Mouse (Mus musculus): ENCODE results near the gene Zfp62.
A peak's percentile ranks its signal among the peaks of the same experiment; 100 is the strongest.

DNA sequence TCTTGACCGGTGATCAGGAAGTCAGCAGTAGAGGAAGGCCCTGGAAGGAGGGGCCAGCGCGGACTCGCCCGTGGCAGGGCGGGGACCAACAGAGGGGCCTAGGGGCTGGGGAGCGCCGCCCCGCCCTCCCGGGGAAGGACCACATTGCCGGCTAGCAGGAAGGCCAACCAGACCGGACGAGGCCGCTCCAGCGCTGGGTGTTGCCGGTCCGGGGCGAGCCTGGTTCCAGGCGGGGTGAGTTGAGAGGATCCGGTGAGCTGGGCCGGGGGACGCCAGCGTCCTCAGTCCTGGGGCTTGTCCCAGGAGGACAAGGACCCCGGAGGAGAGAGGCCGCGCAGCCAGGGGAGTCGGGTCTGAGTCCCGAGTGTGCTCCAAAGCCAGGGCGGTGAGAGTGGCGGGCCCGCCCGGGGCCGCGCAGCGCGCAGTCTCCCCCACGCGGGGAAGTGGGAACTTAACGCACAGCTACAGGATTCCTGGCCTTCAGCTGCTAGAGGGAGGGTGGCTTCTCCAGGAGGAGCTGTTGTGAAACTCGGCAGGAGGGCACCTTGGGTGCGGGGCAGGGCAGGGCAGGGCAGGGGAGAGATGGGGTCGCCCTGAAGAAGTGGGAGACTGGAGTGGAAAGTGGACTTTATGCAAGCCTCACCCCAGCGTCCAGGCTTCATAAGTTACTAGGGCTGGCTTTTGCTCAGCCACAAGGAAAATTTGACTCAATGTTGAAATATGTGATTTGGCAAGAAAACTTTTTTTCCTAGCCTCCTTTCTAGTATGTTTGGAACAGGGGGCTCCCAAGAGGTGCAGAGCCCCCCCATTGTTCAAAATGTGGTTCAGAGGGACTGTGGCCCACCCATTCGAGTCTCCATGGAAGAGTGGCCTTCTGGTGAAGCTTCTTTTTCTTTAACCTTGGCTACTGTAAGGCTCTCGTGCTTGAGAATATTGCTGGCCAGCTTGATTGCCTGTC is 47.6 kb downstream of the Zfp62 start:
- TF ChIP-seq MAX (IDR thresholded peaks at IDR 0.05; ENCODE audit: low read length) (no peak), TCF12 (IDR thresholded peaks at IDR 0.05; ENCODE audit: low read depth, low read length) (no peak; the same call in 1 of the 2 replicates), USF1 (IDR thresholded peaks at IDR 0.05; ENCODE audit: low read depth, low read length) (no peak), ZMIZ1 (IDR thresholded peaks at IDR 0.05; ENCODE audit: low read depth, low read length) (peak; percentile 30; the same call in 1 of the 2 replicates), CTCF (IDR thresholded peaks at IDR 0.05 in 2 of 3, conservative IDR thresholded peaks at IDR 0.05 in 1 of 3; ENCODE audit: control insufficient read depth in 1 of 3, insufficient read depth in 1 of 3, low read depth in 2 of 3, low read length in 3 of 3, poor library complexity in 1 of 3, severe bottlenecking in 1 of 3) (0 out of 6 replicates have a peak, but pooled peaks of 1 of the 3 experiments have one; percentile 6), POLR2A (IDR thresholded peaks at IDR 0.05; ENCODE audit: control insufficient read depth in 1 of 2, insufficient read depth in 1 of 2, low read depth in 1 of 2, low read length in 2 of 2, poor library complexity in 1 of 2) (peak; percentile 73 to 89), ZKSCAN1 (IDR thresholded peaks at IDR 0.05; ENCODE audit: low read depth, low read length) (no peak), NRF1 (IDR thresholded peaks at IDR 0.05; ENCODE audit: insufficient read depth, low read depth, low read length, poor library complexity, severe bottlenecking) (no peak), MAFK (IDR thresholded peaks at IDR 0.05; ENCODE audit: borderline replicate concordance, low read depth, low read length) (no peak), ELF1 (IDR thresholded peaks at IDR 0.05; ENCODE audit: low read depth, low read length) (peak; percentile 84), MYB (IDR thresholded peaks at IDR 0.05; ENCODE audit: low read depth, low read length) (no peak), POLR2AphosphoS5 (IDR thresholded peaks at IDR 0.05; ENCODE audit: borderline replicate concordance, low read depth, low read length) (no peak)
